Mouse (Mus musculus) ZHBTc4 (cell line): ENCODE measurements around the gene Olfr1444.
A peak's percentile ranks its signal among the peaks of the same experiment; 100 is the strongest.

Source experiments
- DNase-seq: peaks from one replicate; pipeline ENCODE4 v3.0.0-alpha.2; 2011; ENCODE audit warnings: low read depth, low spot score

The Olfr1444 gene

GRCm38 (mm10) chr19:12856983-12857382, at the start of gene Olfr1444:
Gene Olfr1444, plus strand, starts transcription at chr19:12857283.
- no peak for DNase-seq

GRCm38 (mm10) chr19:12812644-12813364, 44.3 kb upstream of the Olfr1444 start:
- DNase-seq, result no peak

GRCm38 (mm10) chr19:12813883-12814282, 43.2 kb upstream of the Olfr1444 start:
- no peak for DNase-seq

GRCm38 (mm10) chr19:12818507-12818906, 38.6 kb upstream of the Olfr1444 start:
- DNase-seq, result no peak

- DNase-seq, result peak; percentile 26
Observed at GRCm38 (mm10) chr19:12820383-12820782, 36.7 kb upstream of the Olfr1444 start.

- peak; percentile 14 for DNase-seq
Observed at GRCm38 (mm10) chr19:12824549-12824948, 32.5 kb upstream of the Olfr1444 start.

GRCm38 (mm10) chr19:12830823-12831430, 26.2 kb upstream of the Olfr1444 start:
- no peak for DNase-seq

- DNase-seq, result no peak
Observed at GRCm38 (mm10) chr19:12831559-12831958, 25.5 kb upstream of the Olfr1444 start.

- no peak for DNase-seq
Observed at GRCm38 (mm10) chr19:12833625-12834024, 23.5 kb upstream of the Olfr1444 start.

- DNase-seq, result no peak
Observed at GRCm38 (mm10) chr19:12838507-12838906, 18.6 kb upstream of the Olfr1444 start.

GRCm38 (mm10) chr19:12846382-12846781, 10.7 kb upstream of the Olfr1444 start, which contains the start of gene Gm5244:
Gene Gm5244, plus strand, starts transcription at chr19:12846682.
- DNase-seq, result no peak

GRCm38 (mm10) chr19:12883555-12883954, 26.5 kb downstream of the Olfr1444 start, which contains the start of gene Olfr1445:
Gene Olfr1445, plus strand, starts transcription at chr19:12883855.
- no peak for DNase-seq

- no peak for DNase-seq
Observed at GRCm38 (mm10) chr19:12893424-12893823, 36.3 kb downstream of the Olfr1444 start, which contains the start of gene Olfr1446. Gene Olfr1446, minus strand, starts transcription at chr19:12893524.

- DNase-seq, result no peak
Observed at GRCm38 (mm10) chr19:12903643-12904042, 46.6 kb downstream of the Olfr1444 start, which contains the start of gene Olfr1447. Gene Olfr1447, minus strand, starts transcription at chr19:12903743.
